Mouse (Mus musculus): ENCODE results near the gene Bcar3.
A peak's percentile ranks its signal among the peaks of the same experiment; 100 is the strongest.
"Not testable (repeated sequence)": the region's sequence is repeated elsewhere in the genome, so short reads cannot be mapped to it uniquely, and the experiment has no call there.

The Bcar3 gene

DNA sequence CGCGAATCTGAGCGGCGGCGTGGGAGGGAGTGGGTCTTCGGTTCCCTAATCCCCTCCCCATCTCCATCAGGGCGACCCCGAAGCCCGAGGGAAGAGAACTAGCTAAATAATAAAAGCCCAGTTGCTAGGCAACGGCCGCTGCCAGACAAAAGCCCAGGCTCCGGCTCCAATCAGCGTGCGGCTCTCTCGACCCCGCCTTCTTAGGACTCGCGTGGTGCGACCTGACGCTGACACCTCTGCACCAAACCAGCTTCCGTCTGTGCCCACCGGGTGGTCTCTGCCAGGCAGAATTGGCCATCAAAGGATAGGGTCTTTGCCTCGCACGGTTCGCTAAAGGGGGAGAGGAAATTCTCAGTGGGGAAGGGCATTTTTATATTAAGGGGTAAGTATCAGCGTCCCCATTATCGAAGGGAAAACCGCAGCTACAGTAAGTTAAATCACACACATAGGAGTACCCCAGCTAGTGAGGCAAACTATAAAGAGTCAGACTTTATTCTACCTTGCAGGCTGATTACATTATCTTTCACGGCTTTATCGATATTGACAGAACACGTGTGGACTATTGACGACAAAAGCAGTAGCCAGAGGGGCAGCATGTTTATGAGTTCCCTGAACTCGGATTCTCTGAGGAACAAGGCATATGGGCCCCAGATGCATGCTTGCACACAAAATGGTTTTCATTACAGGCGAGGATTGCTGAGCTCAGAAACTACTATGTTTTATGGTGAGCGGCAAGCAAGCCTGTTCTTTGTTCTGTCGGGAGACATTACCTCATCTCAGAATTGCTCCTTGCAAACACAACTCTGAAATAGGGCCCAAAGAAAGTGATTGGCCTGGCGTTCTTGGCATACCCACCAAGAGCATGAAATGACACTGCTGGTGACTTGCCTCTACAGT, at the start of gene Bcar3:
Bcar3 (plus strand) TSS at position 183 of the 897 bp plus-strand sequence.
- peak; percentile 96 for DNase-seq (ENCODE audit: low spot score)

GRCm38 (mm10) chr3:122244759-122245158, 49.2 kb upstream of the Bcar3 start:
- no peak for DNase-seq (ENCODE audit: low spot score)

- peak; percentile 94 for DNase-seq (ENCODE audit: low spot score)
These were observed 48.6 kb upstream of the Bcar3 start, which contains the start of gene Gclm for GRCm38 (mm10) chr3:122245215-122245877. Gene Gclm, plus strand, starts transcription at chr3:122245557.

DNA sequence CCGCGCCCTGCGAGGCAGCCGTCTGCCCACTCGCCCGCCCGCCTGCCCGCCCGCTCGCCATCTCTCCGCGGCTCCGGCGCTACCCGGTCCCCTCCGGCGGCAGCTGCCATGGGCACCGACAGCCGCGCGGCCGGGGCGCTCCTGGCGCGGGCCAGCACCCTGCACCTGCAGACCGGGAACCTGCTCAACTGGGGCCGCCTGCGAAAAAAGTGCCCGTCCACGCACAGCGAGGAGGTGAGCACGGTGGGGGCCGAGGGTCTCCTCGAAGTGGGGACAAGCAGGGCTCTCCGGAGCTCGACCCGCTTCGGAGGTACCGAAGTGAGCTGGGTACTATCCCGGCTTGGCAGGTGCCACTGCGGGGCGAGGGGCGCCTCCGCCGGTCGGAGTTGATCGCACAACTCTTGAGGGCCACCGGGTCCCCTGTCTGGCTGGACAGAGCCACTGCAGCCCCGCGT, 48.0 kb upstream of the Bcar3 start:
- DNase-seq (ENCODE audit: low spot score), result peak; percentile 49

DNA sequence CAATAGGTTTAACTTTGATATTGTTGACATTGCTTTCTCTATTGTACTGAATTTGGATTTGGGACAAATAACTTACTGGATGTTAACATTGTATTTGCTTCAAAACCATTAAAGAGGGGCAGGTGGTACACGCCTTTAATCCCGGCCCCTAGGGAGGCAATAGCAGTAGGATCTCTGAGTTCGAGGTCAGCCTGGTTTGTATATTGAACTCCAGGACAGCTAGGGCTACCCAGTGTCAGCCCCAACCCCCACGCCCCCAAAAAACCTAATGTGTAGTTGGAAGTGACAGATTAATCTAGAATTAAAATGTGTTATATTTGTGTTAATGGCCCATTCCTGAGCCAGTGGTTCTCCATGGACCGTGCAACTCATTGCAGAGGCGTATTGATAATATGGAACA, 47.5 kb upstream of the Bcar3 start:
- DNase-seq (ENCODE audit: low spot score), result no peak

- DNase-seq (ENCODE audit: low spot score), result no peak
These were observed 46.8 kb upstream of the Bcar3 start for GRCm38 (mm10) chr3:122246986-122247767.

DNA sequence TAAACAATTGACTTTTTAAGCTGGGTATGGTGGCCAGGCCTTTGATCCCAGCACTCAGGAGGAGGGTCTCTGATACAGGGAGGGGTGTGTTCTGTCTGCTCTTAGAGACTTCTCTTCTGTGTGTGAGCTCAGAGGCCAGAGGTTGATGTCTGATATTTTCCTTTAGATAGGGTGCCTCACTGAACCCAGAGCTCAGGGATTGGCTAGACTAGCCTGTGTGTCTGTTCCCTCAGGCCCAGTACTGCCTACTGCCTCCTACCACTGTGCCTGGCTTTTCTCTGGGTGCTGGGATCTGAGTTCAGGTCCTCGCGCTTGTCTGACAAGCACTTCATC, 46.2 kb upstream of the Bcar3 start:
- DNase-seq (ENCODE audit: low spot score), result no peak

DNA sequence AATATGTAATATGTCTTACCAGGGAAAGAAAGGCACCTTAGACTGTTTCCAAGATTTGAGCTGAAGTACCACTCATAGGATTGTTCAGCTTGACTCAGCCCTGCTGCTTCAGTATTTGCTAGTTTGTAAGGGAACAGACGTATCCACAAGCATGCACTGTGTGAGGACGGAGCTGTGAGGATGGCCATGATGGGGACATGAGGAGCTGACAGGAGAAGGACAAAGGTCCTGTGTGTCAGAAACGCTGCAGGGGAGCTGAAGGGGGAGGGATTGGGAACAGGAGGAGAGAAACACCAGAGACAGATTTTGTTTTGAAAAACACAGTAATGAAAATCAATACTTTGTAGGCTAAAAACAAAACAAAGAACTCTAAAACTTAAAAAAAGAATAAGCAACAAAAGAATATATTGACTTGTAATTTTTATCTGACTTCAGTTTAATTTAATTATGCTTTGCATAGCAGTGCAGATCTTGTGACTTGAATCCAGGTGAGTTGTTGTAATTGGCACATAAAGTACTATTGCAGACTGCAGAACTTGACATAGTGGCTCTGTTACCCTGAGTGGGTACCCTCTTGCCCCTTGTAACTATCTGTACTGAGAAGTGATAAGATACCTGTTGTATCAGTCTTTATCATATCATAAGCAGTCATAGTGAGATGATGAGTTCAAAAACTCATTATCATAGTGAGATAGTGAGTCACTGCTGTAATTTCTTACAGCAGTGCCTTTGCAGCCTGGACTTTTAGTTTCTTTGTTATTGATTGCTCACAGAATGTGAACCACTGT, 41.3 kb upstream of the Bcar3 start:
- no peak for DNase-seq (ENCODE audit: low spot score)

DNA sequence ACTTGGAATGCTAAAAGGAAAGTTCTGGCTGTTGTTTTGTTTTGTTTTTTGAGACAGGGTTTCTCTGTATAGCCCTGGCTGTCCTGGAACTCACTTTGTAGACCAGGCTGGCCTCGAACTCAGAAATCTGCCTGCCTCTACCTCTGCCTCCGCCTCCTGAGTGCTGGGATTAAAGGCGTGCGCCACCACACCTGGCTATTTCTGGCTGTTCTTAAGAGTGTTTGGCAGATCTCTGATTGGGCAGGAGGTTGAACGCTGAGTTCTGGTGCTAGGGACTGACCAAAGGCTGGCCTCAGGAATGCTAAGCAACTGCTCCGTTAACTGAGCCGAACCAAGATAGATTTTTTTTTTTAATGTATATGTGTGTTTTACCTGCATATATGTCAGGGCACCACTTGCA, 39.9 kb upstream of the Bcar3 start:
- not testable (repeated sequence) for DNase-seq (ENCODE audit: low spot score)

DNA sequence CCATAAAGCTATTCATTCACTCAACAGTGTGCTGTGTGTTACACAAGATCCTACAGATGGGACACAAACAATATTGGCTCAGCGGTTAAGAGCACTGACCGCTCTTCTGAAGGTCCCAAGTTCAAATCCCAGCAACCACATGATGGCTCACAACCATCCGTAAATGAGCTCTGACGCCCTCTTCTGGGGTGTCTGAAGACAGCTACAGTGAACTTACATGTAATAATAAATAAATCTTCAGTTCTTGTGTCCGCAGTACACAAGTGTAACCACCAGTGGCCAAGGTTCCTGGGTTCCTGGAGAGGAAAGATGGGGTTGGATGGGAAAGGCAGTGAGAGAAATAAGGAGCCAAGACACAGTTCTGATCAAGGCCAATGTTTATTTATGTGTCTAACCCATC, 23.9 kb upstream of the Bcar3 start:
- no peak for DNase-seq (ENCODE audit: low spot score)

DNA sequence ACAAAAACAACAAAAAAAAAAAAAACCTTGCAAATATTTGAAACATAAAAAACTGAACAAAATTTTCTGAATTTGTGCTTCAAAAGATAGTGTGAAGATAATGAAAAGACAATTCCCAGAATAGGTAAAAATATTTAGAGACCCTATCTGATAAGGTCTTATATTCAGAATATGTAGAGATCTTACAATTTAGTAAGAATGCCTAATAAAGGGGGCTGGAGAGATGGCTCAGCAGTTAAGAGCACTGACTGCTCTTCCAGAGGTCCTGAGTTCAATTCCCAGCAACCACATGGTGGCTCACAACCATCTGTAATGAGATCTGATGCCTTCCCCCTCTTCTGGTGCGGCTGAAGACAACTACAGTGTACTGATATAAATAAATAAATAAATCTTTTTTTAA, 21.4 kb upstream of the Bcar3 start:
- not testable (repeated sequence) for DNase-seq (ENCODE audit: low spot score)

DNA sequence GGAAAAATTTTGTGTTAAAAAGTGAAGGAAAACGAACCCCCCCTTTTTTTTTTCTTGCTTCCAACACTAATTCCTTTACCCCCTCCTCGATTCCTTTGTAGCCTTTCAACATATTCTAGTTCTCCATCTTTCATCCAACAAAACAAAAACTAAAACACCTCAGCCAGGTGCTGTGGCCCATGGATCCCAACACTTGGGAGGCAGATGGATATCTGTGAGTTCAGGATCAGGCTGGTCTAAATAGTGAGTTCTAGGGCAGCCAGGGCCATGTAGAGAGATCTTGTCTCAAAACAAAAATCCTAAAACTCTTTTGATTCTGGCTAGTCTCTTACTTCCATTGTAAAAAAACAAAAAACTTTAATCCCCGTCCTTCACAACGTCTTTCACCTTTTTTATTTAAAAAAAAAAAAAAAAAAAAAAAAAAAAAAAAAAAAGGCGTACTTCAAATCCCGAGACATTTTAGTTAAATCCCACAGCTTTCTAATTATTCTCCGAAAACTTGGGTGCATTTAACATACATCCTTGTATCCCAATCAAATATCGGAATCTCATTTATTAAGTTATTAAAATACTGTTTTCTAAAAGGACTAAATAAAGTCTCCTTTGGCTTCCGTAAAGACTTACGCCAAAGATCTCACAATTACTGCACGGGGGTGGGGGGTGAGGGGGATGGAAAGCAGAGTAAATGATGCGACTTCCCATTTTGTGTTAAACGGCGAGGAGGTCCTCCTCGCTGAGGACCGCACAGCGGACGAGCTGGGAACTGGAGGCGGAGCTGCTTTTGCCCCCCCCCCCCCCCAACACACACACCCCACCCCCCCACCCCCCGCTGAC, 20.3 kb upstream of the Bcar3 start:
- no peak for DNase-seq (ENCODE audit: low spot score)

DNA sequence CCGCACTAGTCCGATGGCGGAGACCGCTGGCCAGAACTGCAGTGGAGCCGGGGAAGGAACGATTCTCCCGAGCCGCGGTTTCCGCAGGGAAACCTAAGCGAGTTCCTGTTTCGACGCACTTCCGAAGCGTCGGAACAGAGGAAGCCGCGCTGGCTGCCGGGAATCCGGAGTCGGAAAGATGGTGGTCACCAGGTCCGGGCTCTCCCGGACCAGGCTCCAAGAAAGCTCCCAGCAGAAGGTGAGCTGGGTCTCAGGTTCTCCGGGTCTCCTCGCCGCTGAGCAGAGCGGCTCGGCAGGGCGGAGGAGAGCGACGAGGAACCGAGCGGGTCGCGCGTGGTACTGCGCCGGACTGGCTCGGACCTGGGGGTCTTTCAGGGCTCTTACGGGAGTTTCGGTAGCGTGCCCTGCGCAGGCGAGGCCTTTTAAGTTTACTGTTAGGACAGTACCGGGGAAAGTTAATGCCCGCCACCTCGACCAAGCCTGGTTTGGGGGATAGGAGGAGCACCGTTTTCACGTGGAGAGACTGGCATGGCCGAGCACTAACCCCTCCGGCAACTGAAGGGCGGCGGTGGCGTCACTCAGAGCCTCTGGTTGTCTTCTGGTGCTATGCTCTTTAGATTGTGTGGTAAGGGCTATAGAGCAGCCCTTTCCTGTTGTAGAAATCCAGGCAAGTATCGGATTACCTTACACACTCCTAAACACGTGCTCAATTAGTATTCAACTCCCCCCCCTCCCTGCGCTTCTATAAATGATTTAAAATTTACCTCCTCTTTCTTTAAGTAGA, 19.5 kb upstream of the Bcar3 start, which contains the start of gene Dnttip2:
Dnttip2 (plus strand) TSS at position 148 of the 784 bp plus-strand sequence.
- DNase-seq (ENCODE audit: low spot score), result peak; percentile 91

- DNase-seq (ENCODE audit: low spot score), result no peak
These were observed 18.8 kb upstream of the Bcar3 start for GRCm38 (mm10) chr3:122275111-122275510.

GRCm38 (mm10) chr3:122287195-122287594, 6.7 kb upstream of the Bcar3 start:
- DNase-seq (ENCODE audit: low spot score), result no peak

GRCm38 (mm10) chr3:122288613-122289195, 5.2 kb upstream of the Bcar3 start:
- no peak for DNase-seq (ENCODE audit: low spot score)

DNA sequence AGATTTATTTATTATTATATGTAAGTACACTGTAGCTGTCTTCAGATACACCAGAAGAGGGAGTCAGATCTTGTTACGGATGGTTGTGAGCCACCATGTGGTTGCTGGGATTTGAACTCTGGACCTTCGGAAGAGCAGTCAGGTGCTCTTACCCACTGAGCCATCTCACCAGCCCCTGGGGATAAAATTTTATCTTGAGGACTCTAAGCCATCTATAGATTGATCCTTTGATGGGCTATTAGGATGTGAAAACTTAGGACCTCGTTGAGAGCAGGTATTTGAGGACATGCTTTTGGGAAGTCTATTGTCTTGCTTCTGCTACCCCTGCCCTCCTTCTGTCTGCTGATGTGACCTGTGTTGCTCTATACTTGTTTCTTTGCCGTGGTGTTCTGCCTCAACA, 4.6 kb upstream of the Bcar3 start:
- not testable (repeated sequence) for DNase-seq (ENCODE audit: low spot score)

DNA sequence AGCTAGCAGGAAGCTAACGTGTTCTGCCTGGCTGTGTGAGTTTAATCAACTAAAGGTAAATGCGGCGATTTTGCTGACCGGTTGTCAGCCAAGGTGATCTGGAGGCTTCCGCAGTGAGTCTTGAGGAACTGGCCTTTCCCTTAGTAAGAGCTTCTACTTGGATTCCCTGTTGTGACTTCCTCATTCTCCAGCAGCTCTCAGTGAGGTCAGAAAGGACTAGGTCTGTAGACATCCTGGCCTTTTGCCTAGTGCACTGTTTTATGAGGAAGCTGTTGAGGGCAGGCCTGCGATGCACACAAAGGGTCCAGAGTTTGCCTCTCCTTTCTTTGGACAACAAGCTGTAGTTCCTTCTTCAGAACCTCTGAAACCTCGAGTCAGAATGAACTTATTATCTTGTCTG, 3.2 kb upstream of the Bcar3 start:
- DNase-seq (ENCODE audit: low spot score), result peak; percentile 51

DNA sequence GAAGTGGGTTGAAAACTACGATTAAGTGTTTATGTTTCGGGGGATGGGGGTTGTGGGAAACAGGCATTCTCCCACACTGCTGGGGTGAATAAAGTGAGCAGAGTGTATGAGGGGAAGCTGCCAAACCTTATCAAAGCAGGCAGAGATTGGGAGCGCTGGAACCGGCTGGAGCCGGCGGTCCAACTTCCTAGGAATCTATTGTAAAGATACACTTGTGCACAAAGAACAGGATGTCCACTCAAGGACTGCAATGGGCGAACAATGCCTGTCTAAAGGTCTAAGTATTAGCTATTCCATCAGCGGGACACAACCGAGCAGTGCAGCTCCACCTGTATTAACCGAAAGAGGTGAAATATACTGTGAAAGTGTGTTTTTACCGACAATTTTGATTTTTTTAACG, 2.1 kb upstream of the Bcar3 start:
- no peak for DNase-seq (ENCODE audit: low spot score)

Measured in layer of hippocampus, adult 11-12 months (tissue).